Mouse (Mus musculus) cerebellum, adult 8-10 months (tissue): ENCODE results near the gene Kcnk10.

Experiments used
- DNase-seq: peaks from one replicate; pipeline ENCODE4 v3.0.0; 2022

Kcnk10 gene

DNA sequence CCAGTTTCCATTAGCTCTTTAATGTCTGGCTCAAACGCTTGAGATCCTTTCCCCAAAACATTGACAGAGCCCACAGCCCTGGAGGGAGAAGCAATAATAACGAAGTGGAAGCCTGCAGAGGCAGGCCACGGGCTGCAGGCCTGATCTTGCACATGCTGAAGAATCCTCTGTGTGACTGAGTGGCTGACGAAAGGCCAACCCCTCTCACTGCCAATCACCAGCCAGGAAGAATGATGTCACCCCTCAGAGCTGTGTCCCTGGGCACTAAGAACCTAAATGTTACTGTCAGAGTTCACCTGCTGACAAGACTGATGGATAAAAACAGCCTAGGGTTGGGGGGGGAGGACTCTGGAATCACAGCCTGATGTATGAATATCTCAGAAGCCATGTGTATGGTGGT, 72.5 kb downstream of the Kcnk10 start:
- no peak for DNase-seq

GRCm38 (mm10) chr12:98501528-98502280, 76.4 kb downstream of the Kcnk10 start:
- DNase-seq: no peak

GRCm38 (mm10) chr12:98501045-98501444, 77.1 kb downstream of the Kcnk10 start:
- DNase-seq: no peak

DNA sequence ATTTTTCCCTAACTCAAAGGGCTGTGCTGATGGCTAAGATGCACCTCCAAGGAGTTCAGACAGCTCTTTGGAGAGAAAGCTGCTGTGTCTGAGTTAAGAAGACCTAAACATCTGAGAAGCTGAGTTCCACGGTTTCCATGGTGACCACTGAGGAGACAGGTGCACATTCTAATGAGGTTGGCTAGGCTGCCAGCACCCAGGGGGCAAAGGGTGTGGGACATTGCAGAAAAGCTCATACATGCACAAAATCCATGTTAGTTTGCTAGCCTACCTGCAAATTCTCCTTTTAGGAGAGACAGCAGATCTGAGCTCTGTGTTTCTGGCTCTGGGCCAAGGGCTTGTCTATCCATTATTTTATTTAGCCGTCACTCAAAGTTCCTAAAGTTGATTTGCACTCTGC, 96.7 kb downstream of the Kcnk10 start:
- peak; percentile 60 for DNase-seq

GRCm38 (mm10) chr12:98481048-98481447, 97.1 kb downstream of the Kcnk10 start:
- no peak for DNase-seq

DNA sequence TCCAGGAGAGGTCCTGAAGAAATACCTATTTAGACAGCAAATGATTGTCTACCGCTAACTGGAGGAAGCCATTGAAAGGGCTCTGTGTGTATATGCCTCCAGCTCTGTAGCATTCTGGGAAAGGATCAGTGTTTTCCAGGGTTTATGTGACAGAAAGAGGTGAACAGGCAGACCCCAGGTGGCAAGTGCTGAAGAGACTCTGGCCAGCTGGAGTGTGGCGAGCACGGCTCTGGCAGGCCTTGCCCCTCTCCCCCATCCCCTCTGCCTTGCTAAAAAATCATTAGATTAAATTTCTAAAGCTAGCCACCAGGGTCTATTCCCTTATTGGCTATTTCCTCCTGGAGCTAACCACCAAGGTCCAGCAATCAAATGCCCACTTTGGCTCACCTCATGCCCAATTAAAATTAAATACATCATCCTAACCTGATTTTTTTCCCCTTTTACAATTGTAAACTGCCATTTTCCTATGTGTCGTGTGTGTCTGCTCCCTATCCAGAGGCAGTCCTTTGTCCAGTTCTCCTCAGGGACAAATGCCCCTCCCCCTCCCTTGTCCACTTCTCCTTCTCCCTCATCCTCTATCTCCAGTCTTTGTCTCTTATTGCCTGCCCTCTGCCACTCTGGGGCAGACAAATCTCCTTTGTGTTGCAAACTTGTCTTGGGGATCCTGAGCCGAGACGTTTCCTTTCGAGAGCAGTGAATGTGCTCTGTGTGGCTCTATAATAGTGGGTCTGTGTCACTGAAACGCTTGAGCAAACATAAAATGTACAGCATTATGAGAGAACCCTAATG, 100.2 kb downstream of the Kcnk10 start:
- no peak for DNase-seq

DNA sequence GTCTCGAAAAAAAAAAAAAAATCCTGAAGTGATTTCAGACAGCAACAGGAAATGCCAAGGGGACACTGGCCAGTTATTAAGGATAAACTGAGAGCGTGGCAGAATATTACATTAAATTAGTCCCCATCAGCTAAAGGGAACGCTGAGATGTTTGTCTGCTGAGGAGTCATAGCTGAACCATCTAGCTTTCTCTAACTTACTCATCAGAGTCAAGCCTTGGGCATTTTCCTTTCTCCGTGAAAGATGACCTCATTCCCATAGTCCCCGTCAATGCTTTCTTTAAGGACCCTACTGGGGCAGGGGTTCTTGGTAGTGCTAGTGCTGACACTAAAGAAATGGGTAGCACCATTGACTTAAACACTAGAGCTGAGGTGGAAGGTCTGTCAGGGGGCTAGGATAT, 106.9 kb downstream of the Kcnk10 start:
- DNase-seq: no peak

GRCm38 (mm10) chr12:98470097-98470496, 108.0 kb downstream of the Kcnk10 start:
- DNase-seq: peak; percentile 13

DNA sequence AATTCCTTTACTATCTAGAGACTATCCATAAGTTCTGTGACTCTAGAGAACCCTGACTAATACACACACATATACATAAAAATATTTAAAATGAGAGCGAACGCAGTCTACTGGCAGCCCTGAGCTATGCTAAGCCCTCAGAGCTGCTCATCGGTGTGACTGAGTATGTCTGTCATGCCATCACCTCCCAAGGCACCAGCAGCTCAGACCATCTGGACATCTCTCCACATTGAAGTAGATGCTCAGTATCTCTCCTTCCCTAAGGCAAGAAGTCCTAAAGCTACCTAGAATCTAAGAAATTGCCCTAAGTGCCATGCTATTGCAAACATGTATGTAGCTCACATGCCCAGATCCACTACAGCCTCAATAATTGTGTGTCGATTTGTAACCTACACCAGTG, 110.3 kb downstream of the Kcnk10 start:
- no peak for DNase-seq

- no peak for DNase-seq
Measured at GRCm38 (mm10) chr12:98459889-98460288, 118.2 kb downstream of the Kcnk10 start.

- no peak for DNase-seq
Measured at GRCm38 (mm10) chr12:98458944-98459343, 119.2 kb downstream of the Kcnk10 start.

DNA sequence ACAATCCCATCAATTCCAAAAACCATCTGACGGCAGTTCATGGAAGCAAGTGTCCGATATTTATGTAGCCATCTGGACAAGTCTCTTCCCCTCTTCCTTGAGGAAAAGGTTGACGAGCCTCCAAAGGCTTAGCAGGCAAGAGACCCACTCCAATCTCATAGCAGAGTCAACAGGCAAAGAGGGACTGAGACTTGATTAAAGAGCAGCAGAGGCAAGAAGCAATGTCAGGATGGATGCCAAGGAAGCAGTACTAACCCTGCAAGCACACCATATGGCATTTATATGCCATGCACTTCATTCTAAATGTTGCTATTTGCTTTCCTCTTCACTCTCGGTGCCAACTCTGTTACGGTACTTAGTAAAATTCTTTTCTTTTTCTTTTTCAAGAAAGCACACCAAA, 119.6 kb downstream of the Kcnk10 start:
- peak; percentile 72 for DNase-seq

DNA sequence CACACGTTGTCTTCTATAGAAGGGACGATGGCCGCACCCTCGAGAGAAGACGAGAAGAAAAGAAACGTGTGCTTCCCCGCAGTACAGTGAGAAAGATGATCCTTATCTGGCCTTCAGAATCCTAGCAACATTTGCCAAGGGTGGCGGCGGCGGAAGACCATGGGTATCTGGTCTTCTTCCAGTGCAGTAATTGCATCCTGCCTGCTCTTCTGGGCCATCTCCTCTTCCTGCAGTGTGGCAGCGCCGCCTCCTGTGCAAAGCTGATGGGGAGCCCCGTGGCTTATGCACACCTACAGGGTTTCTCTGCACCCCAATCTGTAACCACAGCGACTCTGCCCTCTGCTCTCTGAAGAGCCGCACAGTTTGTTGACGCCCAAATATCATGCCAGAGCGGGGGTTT, 124.9 kb downstream of the Kcnk10 start:
- peak; percentile 84 for DNase-seq

GRCm38 (mm10) chr12:98452646-98453045, 125.5 kb downstream of the Kcnk10 start:
- DNase-seq: peak; percentile 71

GRCm38 (mm10) chr12:98445637-98446036, 132.5 kb downstream of the Kcnk10 start:
- no peak for DNase-seq

DNA sequence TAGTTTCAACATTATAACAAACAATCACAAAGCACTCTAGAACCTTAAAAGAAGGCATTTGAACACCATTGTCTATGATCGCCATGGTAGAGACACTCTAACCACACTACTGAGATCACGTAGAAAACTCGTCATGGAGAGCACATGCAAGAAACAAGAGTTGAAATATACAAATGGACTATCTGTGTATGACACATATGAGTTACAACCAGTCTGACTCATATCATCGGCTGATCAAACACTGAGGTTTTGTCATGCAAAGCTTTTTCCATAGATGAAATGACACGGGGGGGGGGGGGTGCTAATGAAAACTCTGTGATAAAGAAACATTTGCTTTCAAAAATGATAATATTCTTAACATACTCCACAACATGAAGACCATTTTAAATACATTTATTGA, 133.2 kb downstream of the Kcnk10 start:
- no peak for DNase-seq

DNA sequence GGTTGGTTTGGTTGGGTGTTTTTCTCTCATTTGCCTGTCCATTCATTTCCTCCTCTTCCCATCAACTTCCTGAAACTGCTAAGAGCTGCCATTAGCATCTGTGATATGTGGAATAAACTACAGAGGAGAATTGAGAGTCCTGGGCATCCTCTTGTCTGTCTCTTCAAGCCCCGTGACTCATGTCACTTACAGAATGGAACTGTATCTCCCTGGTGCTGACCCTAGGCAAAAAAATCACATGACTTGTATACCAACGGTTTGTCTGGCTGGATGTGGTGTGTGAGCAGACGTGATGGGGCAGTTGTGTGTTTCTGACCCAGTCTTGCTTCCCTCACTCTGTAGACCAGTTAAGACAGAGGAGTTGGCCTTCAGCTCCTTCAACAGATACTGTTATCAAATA, 134.4 kb downstream of the Kcnk10 start:
- DNase-seq: no peak

GRCm38 (mm10) chr12:98438080-98438479, 140.0 kb downstream of the Kcnk10 start:
- DNase-seq: no peak

DNA sequence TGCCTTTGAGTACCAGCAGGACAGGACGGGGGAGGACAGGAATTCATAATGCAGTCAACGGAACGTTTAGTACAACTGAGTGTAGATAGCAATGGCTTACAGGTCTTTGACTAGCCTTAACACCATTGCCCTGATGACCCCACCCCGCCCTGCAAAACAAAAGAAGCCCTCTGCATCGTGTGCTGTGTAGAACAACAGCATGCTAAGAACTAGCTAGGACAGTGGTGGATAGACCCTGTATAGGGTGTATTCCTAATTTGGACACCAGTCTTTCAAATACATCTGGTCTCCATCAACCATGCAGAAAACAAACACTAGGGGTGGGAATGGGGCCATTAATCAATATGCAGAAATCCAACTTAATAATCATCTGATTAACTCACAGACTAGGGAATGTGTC, 147.4 kb downstream of the Kcnk10 start:
- no peak for DNase-seq

GRCm38 (mm10) chr12:98421340-98421739, 156.8 kb downstream of the Kcnk10 start:
- no peak for DNase-seq

DNA sequence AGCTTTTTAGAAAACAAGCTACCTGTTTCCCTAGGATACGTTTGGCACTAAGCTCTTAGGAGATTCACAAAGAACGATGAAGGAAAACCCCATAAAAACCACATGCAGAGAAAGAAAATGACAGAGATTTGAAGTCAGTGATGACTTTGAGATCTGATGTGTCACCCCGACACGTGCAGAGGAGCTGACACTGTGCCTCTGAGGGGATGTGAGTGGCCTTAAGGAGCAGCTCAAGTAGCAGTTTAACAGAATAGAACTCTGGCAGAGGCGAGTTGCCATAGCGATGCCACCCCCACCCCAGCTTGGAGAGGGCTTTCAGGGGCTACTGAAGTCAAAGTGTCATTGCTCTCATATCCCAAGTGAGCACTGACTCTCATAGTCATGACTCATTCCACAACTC, 158.3 kb downstream of the Kcnk10 start:
- DNase-seq: no peak

DNA sequence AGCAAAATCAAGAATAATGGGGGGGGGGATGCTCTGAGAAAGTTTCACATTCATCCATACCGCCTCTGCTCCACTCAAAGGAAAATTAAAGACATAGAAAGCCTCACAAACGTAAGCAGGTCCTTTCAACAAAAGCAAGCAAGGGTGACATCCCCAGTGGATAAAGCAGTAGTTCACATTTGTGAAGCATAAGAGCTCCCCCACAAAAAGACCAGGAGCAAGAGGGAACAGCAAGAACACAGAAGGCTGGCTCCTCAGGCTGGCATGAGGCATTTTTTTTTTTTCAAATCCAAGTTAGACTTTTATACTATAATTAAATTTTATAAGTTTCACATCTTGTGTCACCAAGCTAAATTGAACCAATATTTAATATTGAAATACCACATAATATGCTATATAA, 168.5 kb downstream of the Kcnk10 start:
- DNase-seq: peak; percentile 19

- no peak for DNase-seq
Measured at GRCm38 (mm10) chr12:98406598-98406997, 171.5 kb downstream of the Kcnk10 start.

GRCm38 (mm10) chr12:98406076-98406475, 172.0 kb downstream of the Kcnk10 start:
- no peak for DNase-seq
